Mouse (Mus musculus): ENCODE data around the gene Kmt2a. TPM values are rescaled to one million over a fixed set of nuclear protein-coding genes. Genes with fewer than 3 reads are reported as not detected.

Kmt2a gene
- polyA plus RNA-seq, 1 experiment from 2014 or later: 5.3 TPM

GRCm38 (mm10) chr9:44868336-44869094, 12.6 kb downstream of the Kmt2a start:
- WGBS: 82% methylated on average over 13 of the region's 13 CpGs
- H3K27ac ChIP-seq (ENCODE audit: low read length): no peak overlapping the region
- no peaks in the 10 kb centered on the region for H3K9me3 ChIP-seq (ENCODE audit: control insufficient read depth, low read length)
- no peak overlapping the region for H3K4me2 ChIP-seq (ENCODE audit: low read depth, low read length)
- H3K27me3 ChIP-seq (replicated peaks; ENCODE audit: control insufficient read depth, insufficient read depth, low read length): no peaks in the 10 kb centered on the region
- H3K9ac ChIP-seq (ENCODE audit: low read depth, low read length): no peak overlapping the region
- no peak overlapping the region for H3K4me3 ChIP-seq (ENCODE audit: low read length)
- peaks cover 23% of the 10 kb centered on the region for H3K4me1 ChIP-seq (ENCODE audit: control insufficient read depth, insufficient read depth, low read length)
- ATAC-seq: no peak
- 0 out of 2 replicates have a peak, but pooled peaks cover 3% of the 10 kb centered on the region for H3K36me3 ChIP-seq (ENCODE audit: control insufficient read depth, insufficient read depth, low read length)

GRCm38 (mm10) chr9:44867664-44868063, 13.4 kb downstream of the Kmt2a start:
- Histone ChIP-seq H3K9me3 (ENCODE audit: control insufficient read depth, low read length) (no peaks in the 10 kb centered on the region), H3K27me3 (replicated peaks; ENCODE audit: control insufficient read depth, insufficient read depth, low read length) (no peaks in the 10 kb centered on the region), H3K4me3 (ENCODE audit: low read length) (no peak overlapping the region), H3K36me3 (ENCODE audit: control insufficient read depth, insufficient read depth, low read length) (0 out of 2 replicates have a peak, but pooled peaks cover 3% of the 10 kb centered on the region), H3K9ac (ENCODE audit: low read depth, low read length) (no peak overlapping the region), H3K27ac (ENCODE audit: low read length) (no peak overlapping the region), H3K4me1 (ENCODE audit: control insufficient read depth, insufficient read depth, low read length) (peaks cover 16% of the 10 kb centered on the region), H3K4me2 (ENCODE audit: low read depth, low read length) (no peak overlapping the region)
- WGBS: 78% methylated on average over 3 of the region's 3 CpGs
- ATAC-seq: no peak

GRCm38 (mm10) chr9:44866501-44867240, 14.4 kb downstream of the Kmt2a start:
- Histone ChIP-seq H3K4me3 (ENCODE audit: low read length) (no peak overlapping the region), H3K27ac (ENCODE audit: low read length) (0 out of 2 replicates have a peak overlapping the region, but pooled peaks have one; percentile 15), H3K27me3 (replicated peaks; ENCODE audit: control insufficient read depth, insufficient read depth, low read length) (no peaks in the 10 kb centered on the region), H3K36me3 (ENCODE audit: control insufficient read depth, insufficient read depth, low read length) (peaks cover 3% of the 10 kb centered on the region; the same call in 1 of the 2 replicates), H3K9me3 (ENCODE audit: control insufficient read depth, low read length) (no peaks in the 10 kb centered on the region), H3K9ac (ENCODE audit: low read depth, low read length) (no peak overlapping the region), H3K4me2 (ENCODE audit: low read depth, low read length) (0 out of 2 replicates have a peak overlapping the region, but pooled peaks have one; percentile 2), H3K4me1 (ENCODE audit: control insufficient read depth, insufficient read depth, low read length) (peaks cover 14% of the 10 kb centered on the region)
- 61% methylated on average over 9 of the region's 9 CpGs for WGBS
- ATAC-seq: peak; percentile 64

GRCm38 (mm10) chr9:44861121-44861520, 20.0 kb downstream of the Kmt2a start:
- ATAC-seq: no peak
- H3K9ac ChIP-seq (ENCODE audit: low read depth, low read length): no peak overlapping the region
- no peaks in the 10 kb centered on the region for H3K4me1 ChIP-seq (ENCODE audit: control insufficient read depth, insufficient read depth, low read length)
- no peak overlapping the region for H3K4me2 ChIP-seq (ENCODE audit: low read depth, low read length)
- H3K27ac ChIP-seq (ENCODE audit: low read length): no peak overlapping the region
- H3K27me3 ChIP-seq (replicated peaks; ENCODE audit: control insufficient read depth, insufficient read depth, low read length): no peaks in the 10 kb centered on the region
- peaks cover 7% of the 10 kb centered on the region; the same call in 1 of the 2 replicates for H3K36me3 ChIP-seq (ENCODE audit: control insufficient read depth, insufficient read depth, low read length)
- H3K9me3 ChIP-seq (ENCODE audit: control insufficient read depth, low read length): no peaks in the 10 kb centered on the region
- no peak overlapping the region for H3K4me3 ChIP-seq (ENCODE audit: low read length)

GRCm38 (mm10) chr9:44858657-44859056, 22.4 kb downstream of the Kmt2a start:
- no peaks in the 10 kb centered on the region for H3K4me1 ChIP-seq (ENCODE audit: control insufficient read depth, insufficient read depth, low read length)
- WGBS: 95% methylated on average over 3 of the region's 3 CpGs
- H3K4me3 ChIP-seq (ENCODE audit: low read length): no peak overlapping the region
- H3K36me3 ChIP-seq (ENCODE audit: control insufficient read depth, insufficient read depth, low read length): peaks cover 4% of the 10 kb centered on the region; the same call in 1 of the 2 replicates
- no peaks in the 10 kb centered on the region for H3K27me3 ChIP-seq (replicated peaks; ENCODE audit: control insufficient read depth, insufficient read depth, low read length)
- H3K9ac ChIP-seq (ENCODE audit: low read depth, low read length): no peak overlapping the region
- H3K27ac ChIP-seq (ENCODE audit: low read length): no peak overlapping the region
- no peaks in the 10 kb centered on the region for H3K9me3 ChIP-seq (ENCODE audit: control insufficient read depth, low read length)
- H3K4me2 ChIP-seq (ENCODE audit: low read depth, low read length): no peak overlapping the region
- ATAC-seq: no peak

- ATAC-seq: no peak
- H3K9me3 ChIP-seq (ENCODE audit: control insufficient read depth, low read length): no peaks in the 10 kb centered on the region
- no peak overlapping the region for H3K9ac ChIP-seq (ENCODE audit: low read depth, low read length)
- no peaks in the 10 kb centered on the region for H3K4me1 ChIP-seq (ENCODE audit: control insufficient read depth, insufficient read depth, low read length)
- H3K4me2 ChIP-seq (ENCODE audit: low read depth, low read length): no peak overlapping the region
- no peak overlapping the region for H3K4me3 ChIP-seq (ENCODE audit: low read length)
- H3K27me3 ChIP-seq (replicated peaks; ENCODE audit: control insufficient read depth, insufficient read depth, low read length): no peaks in the 10 kb centered on the region
- peaks cover 4% of the 10 kb centered on the region; the same call in 1 of the 2 replicates for H3K36me3 ChIP-seq (ENCODE audit: control insufficient read depth, insufficient read depth, low read length)
- H3K27ac ChIP-seq (ENCODE audit: low read length): no peak overlapping the region
- 89% methylated on average over 17 of the region's 17 CpGs for WGBS
These were observed 23.6 kb downstream of the Kmt2a start for GRCm38 (mm10) chr9:44857405-44857992.

GRCm38 (mm10) chr9:44855153-44855552, 25.9 kb downstream of the Kmt2a start:
- H3K27ac ChIP-seq (ENCODE audit: low read length): no peak overlapping the region
- H3K4me2 ChIP-seq (ENCODE audit: low read depth, low read length): no peak overlapping the region
- H3K27me3 ChIP-seq (replicated peaks; ENCODE audit: control insufficient read depth, insufficient read depth, low read length): no peaks in the 10 kb centered on the region
- H3K4me1 ChIP-seq (ENCODE audit: control insufficient read depth, insufficient read depth, low read length): no peaks in the 10 kb centered on the region
- H3K9ac ChIP-seq (ENCODE audit: low read depth, low read length): no peak overlapping the region
- ATAC-seq: no peak
- WGBS: 82% methylated on average over 6 of the region's 6 CpGs
- no peak overlapping the region for H3K4me3 ChIP-seq (ENCODE audit: low read length)
- no peaks in the 10 kb centered on the region for H3K36me3 ChIP-seq (ENCODE audit: control insufficient read depth, insufficient read depth, low read length)
- H3K9me3 ChIP-seq (ENCODE audit: control insufficient read depth, low read length): no peaks in the 10 kb centered on the region

- no peak for ATAC-seq
- H3K36me3 ChIP-seq (ENCODE audit: control insufficient read depth, insufficient read depth, low read length): peaks cover 21% of the 10 kb centered on the region
- WGBS: 87% methylated on average over 6 of the region's 6 CpGs
- H3K27me3 ChIP-seq (replicated peaks; ENCODE audit: control insufficient read depth, insufficient read depth, low read length): no peaks in the 10 kb centered on the region
- no peak overlapping the region for H3K4me3 ChIP-seq (ENCODE audit: low read length)
- H3K27ac ChIP-seq (ENCODE audit: low read length): no peak overlapping the region
- H3K4me1 ChIP-seq (ENCODE audit: control insufficient read depth, insufficient read depth, low read length): no peaks in the 10 kb centered on the region
- H3K9ac ChIP-seq (ENCODE audit: low read depth, low read length): no peak overlapping the region
- no peaks in the 10 kb centered on the region for H3K9me3 ChIP-seq (ENCODE audit: control insufficient read depth, low read length)
- no peak overlapping the region for H3K4me2 ChIP-seq (ENCODE audit: low read depth, low read length)
These were observed 33.6 kb downstream of the Kmt2a start for GRCm38 (mm10) chr9:44847446-44847845.

- 86% methylated on average over 10 of the region's 10 CpGs for WGBS
- H3K9ac ChIP-seq (ENCODE audit: low read depth, low read length): no peak overlapping the region
- H3K27ac ChIP-seq (ENCODE audit: low read length): no peak overlapping the region
- no peaks in the 10 kb centered on the region for H3K9me3 ChIP-seq (ENCODE audit: control insufficient read depth, low read length)
- ATAC-seq: no peak
- H3K36me3 ChIP-seq (ENCODE audit: control insufficient read depth, insufficient read depth, low read length): peaks cover 20% of the 10 kb centered on the region
- no peaks in the 10 kb centered on the region for H3K27me3 ChIP-seq (replicated peaks; ENCODE audit: control insufficient read depth, insufficient read depth, low read length)
- H3K4me2 ChIP-seq (ENCODE audit: low read depth, low read length): no peak overlapping the region
- H3K4me1 ChIP-seq (ENCODE audit: control insufficient read depth, insufficient read depth, low read length): no peaks in the 10 kb centered on the region
- no peak overlapping the region for H3K4me3 ChIP-seq (ENCODE audit: low read length)
These were observed 39.9 kb downstream of the Kmt2a start for GRCm38 (mm10) chr9:44841241-44841640.
